Mouse (Mus musculus): Measurements from ENCODE around the gene Wnt10a. TPM values are rescaled to one million over a fixed set of nuclear protein-coding genes. Genes with fewer than 3 reads are reported as not detected.

Wnt10a gene
- 10 to 100 TPM; 15.0 to 18.2 TPM for total RNA-seq (2021)
- long read RNA-seq, experiment 1, transcript Wnt10a-201 (4 exons, 2,468 nt) = major isoform, 22 of 32 reads
- long read RNA-seq, experiment 1, partial matches to known transcripts = 10 of 32 reads
- long read RNA-seq, experiment 1, other reads (novel, unspliced or antisense) = 0 of 32 reads
- long read RNA-seq, experiment 2, transcript Wnt10a-201 (4 exons, 2,468 nt) = major isoform, 15 of 26 reads
- long read RNA-seq, experiment 2, partial matches to known transcripts = 11 of 26 reads
- long read RNA-seq, experiment 2, other reads (novel, unspliced or antisense) = 0 of 26 reads

GRCm38 (mm10) chr1:74791249-74791648, at the start of gene Wnt10a:
Gene Wnt10a (plus strand): TSS chr1:74791516.
- DNase-seq (ENCODE audit: extremely low spot score in 1 of 2, low spot score in 2 of 2) = no peak
- Histone ChIP-seq H3K27ac (peak within 1 kb of the TSS; percentile 90), H3K4me3 (peak within 1 kb of the TSS; percentile 46)
- intact Hi-C loops (cut with DNase I) = no loop called here
- TF ChIP-seq CTCF (IDR thresholded peaks at IDR 0.05) = no peak

- intact Hi-C loops (cut with DNase I) = no loop called here
- no peak for DNase-seq (ENCODE audit: extremely low spot score in 1 of 2, low spot score in 2 of 2)
- no peak for TF ChIP-seq CTCF (IDR thresholded peaks at IDR 0.05)
- no peak overlapping the region for H3K4me3 ChIP-seq
- H3K27ac ChIP-seq = no peak overlapping the region
Observed at GRCm38 (mm10) chr1:74747335-74747734, 44.0 kb upstream of the Wnt10a start.

- TF ChIP-seq CTCF (IDR thresholded peaks at IDR 0.05) = peak; percentile 58
- intact Hi-C loops (cut with DNase I) = no loop called here
- peak within 1 kb of the TSS; percentile 13; the same call in 1 of the 2 replicates for H3K4me3 ChIP-seq
Observed at GRCm38 (mm10) chr1:74748643-74749271, 42.6 kb upstream of the Wnt10a start, which contains the start of gene Prkag3. Gene Prkag3 (minus strand): TSS chr1:74749221.

GRCm38 (mm10) chr1:74749301-74749700, 42.0 kb upstream of the Wnt10a start:
- intact Hi-C loops (cut with DNase I) = no loop called here
- no peak for DNase-seq (ENCODE audit: extremely low spot score in 1 of 2, low spot score in 2 of 2)
- Histone ChIP-seq H3K27ac (no peak overlapping the region), H3K4me3 (no peak overlapping the region)
- no peak for TF ChIP-seq CTCF (IDR thresholded peaks at IDR 0.05)

More at GRCm38 (mm10) chr1:74748643-74749271, 42.6 kb upstream of the Wnt10a start, which contains the start of gene Prkag3:
- peak in 1 of 2 experiments; percentile 26 for DNase-seq (ENCODE audit: extremely low spot score in 1 of 2, low spot score in 2 of 2)
- H3K27ac ChIP-seq = no peak within 1 kb of the TSS

GRCm38 (mm10) chr1:74750683-74751082, 40.6 kb upstream of the Wnt10a start:
- TF ChIP-seq CTCF (IDR thresholded peaks at IDR 0.05) = no peak
- no peak overlapping the region for H3K27ac ChIP-seq
- no peak overlapping the region for H3K4me3 ChIP-seq
- no peak for DNase-seq (ENCODE audit: extremely low spot score in 1 of 2, low spot score in 2 of 2)
- intact Hi-C loops (cut with DNase I) = no loop called here

GRCm38 (mm10) chr1:74752150-74752549, 39.2 kb upstream of the Wnt10a start:
- no peak for DNase-seq (ENCODE audit: extremely low spot score in 1 of 2, low spot score in 2 of 2)
- intact Hi-C loops (cut with DNase I) = no loop called here
- H3K27ac ChIP-seq = no peak overlapping the region
- no peak for TF ChIP-seq CTCF (IDR thresholded peaks at IDR 0.05)
- H3K4me3 ChIP-seq = no peak overlapping the region

- intact Hi-C loops (cut with DNase I) = no loop called here
- DNase-seq (ENCODE audit: extremely low spot score in 1 of 2, low spot score in 2 of 2) = no peak
- no peak for TF ChIP-seq CTCF (IDR thresholded peaks at IDR 0.05)
- H3K27ac ChIP-seq = no peak overlapping the region
- H3K4me3 ChIP-seq = no peak overlapping the region
Observed at GRCm38 (mm10) chr1:74752833-74753232, 38.5 kb upstream of the Wnt10a start.

GRCm38 (mm10) chr1:74753266-74753974, 37.9 kb upstream of the Wnt10a start:
- intact Hi-C loops (cut with DNase I) = no loop called here
- DNase-seq (ENCODE audit: extremely low spot score in 1 of 2, low spot score in 2 of 2) = no peak
- H3K27ac ChIP-seq = no peak overlapping the region
- no peak for TF ChIP-seq CTCF (IDR thresholded peaks at IDR 0.05)
- H3K4me3 ChIP-seq = no peak overlapping the region

- no peak overlapping the region for H3K4me3 ChIP-seq
- DNase-seq (ENCODE audit: extremely low spot score in 1 of 2, low spot score in 2 of 2) = no peak
- no peak for TF ChIP-seq CTCF (IDR thresholded peaks at IDR 0.05)
- H3K27ac ChIP-seq = no peak overlapping the region
- intact Hi-C loops (cut with DNase I) = no loop called here
Observed at GRCm38 (mm10) chr1:74754175-74754785, 37.0 kb upstream of the Wnt10a start.

- no peak for DNase-seq (ENCODE audit: extremely low spot score in 1 of 2, low spot score in 2 of 2)
- TF ChIP-seq CTCF (IDR thresholded peaks at IDR 0.05) = peak; percentile 72
- Histone ChIP-seq H3K27ac (no peak overlapping the region), H3K4me3 (no peak overlapping the region)
- intact Hi-C loops (cut with DNase I) = loop anchor here (1.0 to 5.0 kb wide), 3 partner anchors 114 to 299 kb away; no protein-coding TSS in a partner anchor
Observed at GRCm38 (mm10) chr1:74759773-74760172, 31.5 kb upstream of the Wnt10a start.

GRCm38 (mm10) chr1:74763081-74763480, 28.2 kb upstream of the Wnt10a start:
- no peak overlapping the region for H3K27ac ChIP-seq
- peak; percentile 68 to 74 for DNase-seq (ENCODE audit: extremely low spot score in 1 of 2, low spot score in 2 of 2)
- TF ChIP-seq CTCF (IDR thresholded peaks at IDR 0.05) = peak; percentile 72
- H3K4me3 ChIP-seq = no peak overlapping the region
- intact Hi-C loops (cut with DNase I) = loop anchor here (1.0 to 5.0 kb wide), 2 partner anchors 45 to 254 kb away; no protein-coding TSS in a partner anchor

All from left cerebral cortex, adult 2 months (tissue).